Mouse (Mus musculus) forebrain, embryonic 13.5 days (tissue): ENCODE data around the gene Zzz3. TPM values are rescaled to one million over a fixed set of nuclear protein-coding genes. Genes with fewer than 3 reads are reported as not detected.

ENCODE experiments used
- ATAC-seq: fragments of 200-750 bp; cut with Nextera tagmentation; 2 replicates; pipeline ENCODE4 v1.8.0; 2017
- H3K27ac ChIP-seq: fragments of 300-500 bp; sonication (generic); 2 replicates; pipeline ENCODE4 v1.5.1; 2015; ENCODE audit warnings: inconsistent platforms, mild to moderate bottlenecking, moderate library complexity
- H3K27me3 ChIP-seq: fragments of 300-500 bp; sonication (generic); 2 replicates; pipeline ENCODE4 v1.6.1; 2015; ENCODE audit warnings: mild to moderate bottlenecking, inconsistent platforms
- H3K36me3 ChIP-seq: fragments of 300-500 bp; sonication (generic); 2 replicates; pipeline ENCODE4 v1.6.1; 2015; ENCODE audit warnings: mild to moderate bottlenecking, inconsistent platforms; ENCODE audit not compliant: poor library complexity, severe bottlenecking
- H3K4me1 ChIP-seq: fragments of 300-500 bp; sonication (generic); 2 replicates; pipeline ENCODE4 v1.6.1; 2015; ENCODE audit warnings: inconsistent platforms
- H3K4me2 ChIP-seq: fragments of 300-500 bp; sonication (generic); 2 replicates; pipeline ENCODE4 v1.6.1; 2015; ENCODE audit warnings: inconsistent platforms, mild to moderate bottlenecking, moderate library complexity
- H3K4me3 ChIP-seq: fragments of 300-500 bp; sonication (generic); 2 replicates; pipeline ENCODE4 v1.5.1; 2015; ENCODE audit warnings: mild to moderate bottlenecking, inconsistent platforms
- H3K9ac ChIP-seq: fragments of 300-500 bp; sonication (generic); 2 replicates; pipeline ENCODE4 v1.6.1; 2015; ENCODE audit warnings: mild to moderate bottlenecking, inconsistent platforms
- H3K9me3 ChIP-seq: fragments of 300-500 bp; sonication (generic); replicated peaks from 2 replicates; pipeline ENCODE4 v1.6.1; 2016; ENCODE audit warnings: inconsistent platforms
- WGBS: fragments of 180-500 bp; shearing (Covaris S2); methylation state at CpG from one replicate; pipeline ENCODE4 v1.1.7; 2015; 5-methylcytosine and 5-hydroxymethylcytosine counted together
- polyA plus RNA-seq: library from polyadenylated mRNA; unstranded; fragments of >200 nt; fragmentation: Nextera tagmentation; extraction: Ambion mirVana; gene quantifications from 2 replicates; pipeline ENCODE4 v1.2.1, GENCODE M21; 2015

The Zzz3 gene
- polyA plus RNA-seq, 1 experiment from 2014 or later, result 39.4 TPM

DNA sequence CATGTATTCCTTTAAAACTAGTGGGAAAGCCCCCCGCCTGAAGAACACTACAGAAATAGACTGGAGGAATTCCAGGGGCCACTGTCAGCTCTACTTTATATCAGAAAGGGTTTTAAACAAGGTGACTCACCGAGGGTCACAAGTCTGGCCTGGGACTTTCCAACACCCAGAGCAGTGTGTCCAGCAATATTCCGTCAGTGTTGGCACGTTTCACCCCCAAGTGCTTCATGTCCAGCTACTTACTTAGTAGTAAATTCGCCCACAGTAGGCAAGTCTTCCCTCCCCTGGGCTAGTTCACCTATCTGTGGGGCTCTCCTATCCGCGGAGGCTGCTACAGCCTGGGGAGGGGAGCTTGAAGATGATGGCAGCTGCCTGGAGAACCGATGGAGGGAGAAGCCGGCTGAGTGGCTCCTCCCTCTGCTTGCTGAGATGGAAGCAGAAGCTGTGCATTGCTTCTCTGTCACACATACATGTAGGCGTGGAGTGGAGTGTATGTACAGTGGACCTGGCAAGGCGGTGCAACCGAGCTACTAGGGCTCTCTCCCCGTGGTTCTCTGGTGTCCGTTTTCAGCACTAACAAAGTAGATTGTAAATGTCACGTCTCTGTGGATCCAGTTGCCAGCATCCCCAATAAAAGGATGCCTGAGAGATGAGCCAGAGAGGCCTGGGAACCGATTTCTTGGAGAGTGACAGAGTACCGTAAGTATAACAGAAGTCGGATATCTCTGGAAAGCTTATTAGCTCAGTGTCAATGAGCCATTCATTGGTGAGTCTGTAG, 74.3 kb downstream of the Zzz3 start:
- no peak overlapping the region for H3K9ac ChIP-seq
- WGBS, result 79% methylated on average over 18 of the region's 18 CpGs
- no peak for ATAC-seq

DNA sequence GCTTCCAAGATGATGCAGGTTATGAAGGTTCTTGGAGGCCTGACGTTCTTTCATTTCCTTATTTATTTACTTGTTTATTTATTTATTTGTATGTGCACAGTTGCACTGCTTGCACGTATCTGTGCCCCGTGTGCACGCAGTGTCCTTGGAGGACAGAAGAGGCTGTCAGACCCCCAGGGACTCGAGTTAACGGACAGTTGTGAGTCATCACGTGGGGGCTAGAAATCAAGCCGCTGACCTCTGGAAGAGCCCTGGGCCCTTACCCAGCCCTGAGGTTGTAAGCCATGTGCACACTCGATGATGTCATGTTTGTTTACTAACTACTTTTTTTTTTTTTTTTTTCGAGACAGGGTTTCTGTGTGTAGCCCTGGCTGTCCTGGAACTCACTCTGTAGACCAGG, 75.1 kb downstream of the Zzz3 start:
- no peak for ATAC-seq
- Histone ChIP-seq H3K27me3 (no peaks in the 10 kb centered on the region), H3K4me2 (no peak overlapping the region), H3K27ac (no peak overlapping the region), H3K4me1 (no peaks in the 10 kb centered on the region), H3K4me3 (no peak overlapping the region), H3K36me3 (no peaks in the 10 kb centered on the region), H3K9ac (no peak overlapping the region), H3K9me3 (no peaks in the 10 kb centered on the region)
- 86% methylated on average over 10 of the region's 10 CpGs for WGBS

More for the DNA sequence above, 74.3 kb downstream of the Zzz3 start:
- Histone ChIP-seq H3K36me3 (no peaks in the 10 kb centered on the region), H3K27me3 (no peaks in the 10 kb centered on the region), H3K4me2 (no peak overlapping the region), H3K27ac (no peak overlapping the region), H3K9me3 (no peaks in the 10 kb centered on the region), H3K4me1 (no peaks in the 10 kb centered on the region), H3K4me3 (no peak overlapping the region)

DNA sequence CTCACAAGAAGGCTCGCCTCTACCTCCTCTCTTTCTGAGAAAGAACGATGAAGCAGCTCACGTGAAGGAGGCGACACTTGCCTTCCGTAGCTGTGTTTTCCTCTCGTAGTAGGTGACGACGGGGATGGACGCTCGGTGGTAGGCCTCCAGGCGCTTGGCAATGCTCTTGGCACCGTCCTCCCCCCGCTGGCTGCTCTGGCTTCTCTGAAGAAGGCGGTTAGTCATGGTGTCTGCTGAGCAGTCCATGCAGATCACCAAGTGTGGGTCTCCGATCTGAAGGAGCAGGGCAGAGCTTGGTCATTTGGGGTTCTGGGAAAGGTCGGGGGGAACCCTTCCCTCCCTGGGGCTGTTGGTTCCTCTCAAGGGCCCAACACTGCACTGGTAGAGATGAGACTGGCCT, 77.4 kb downstream of the Zzz3 start:
- Histone ChIP-seq H3K36me3 (no peaks in the 10 kb centered on the region), H3K27me3 (no peaks in the 10 kb centered on the region), H3K4me2 (no peak overlapping the region), H3K9ac (no peak overlapping the region), H3K4me1 (peaks cover 2% of the 10 kb centered on the region; the same call in 1 of the 2 replicates), H3K4me3 (no peak overlapping the region), H3K27ac (no peak overlapping the region), H3K9me3 (no peaks in the 10 kb centered on the region)
- 90% methylated on average over 16 of the region's 16 CpGs for WGBS
- ATAC-seq, result no peak

DNA sequence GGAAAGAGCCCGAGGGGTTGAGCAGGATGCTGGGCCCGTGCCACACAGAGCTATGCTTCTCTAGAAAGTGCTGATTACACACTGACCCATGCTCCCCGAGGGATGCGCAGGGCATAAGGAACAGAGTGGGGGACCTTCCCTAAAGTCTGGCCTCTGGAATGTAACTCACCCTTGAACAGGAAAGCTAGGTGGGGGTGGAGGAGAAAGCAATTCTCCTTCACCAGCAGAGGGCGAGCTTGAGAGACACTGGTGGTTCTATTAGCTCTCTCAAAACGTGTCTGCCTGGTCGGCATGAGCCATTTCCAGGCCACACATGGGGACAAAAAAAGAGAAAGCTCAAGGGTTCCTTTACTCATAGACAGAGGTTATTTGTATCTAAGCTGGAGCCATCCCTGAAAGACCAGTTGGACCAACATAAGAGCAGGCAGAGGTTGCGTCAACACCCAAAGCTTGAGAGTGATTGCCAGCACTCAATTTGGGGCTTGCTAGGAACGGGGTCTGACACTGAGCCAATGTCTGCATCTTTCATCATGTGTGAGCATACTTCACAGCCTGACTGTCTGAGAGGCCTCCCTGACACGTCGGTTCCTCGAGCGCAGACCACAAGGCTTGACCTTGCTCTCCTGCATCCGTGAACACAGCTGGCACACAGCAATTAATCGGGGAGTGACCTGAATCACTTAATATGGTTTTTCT, 79.5 kb downstream of the Zzz3 start:
- Histone ChIP-seq H3K4me1 (peaks cover 12% of the 10 kb centered on the region), H3K27ac (no peak overlapping the region), H3K9me3 (no peaks in the 10 kb centered on the region), H3K9ac (no peak overlapping the region), H3K27me3 (no peaks in the 10 kb centered on the region), H3K36me3 (no peaks in the 10 kb centered on the region), H3K4me2 (no peak overlapping the region), H3K4me3 (no peak overlapping the region)
- WGBS, result 61% methylated on average over 15 of the region's 15 CpGs
- ATAC-seq, result no peak

- Histone ChIP-seq H3K27ac (no peak overlapping the region), H3K4me3 (no peak overlapping the region), H3K36me3 (no peaks in the 10 kb centered on the region), H3K9me3 (no peaks in the 10 kb centered on the region), H3K4me2 (no peak overlapping the region), H3K9ac (no peak overlapping the region), H3K4me1 (peaks cover 12% of the 10 kb centered on the region), H3K27me3 (no peaks in the 10 kb centered on the region)
- no peak for ATAC-seq
- WGBS, result 89% methylated on average over 1 of the region's 1 CpGs
Measured at GRCm38 (mm10) chr3:152475278-152475669, 80.0 kb downstream of the Zzz3 start.

GRCm38 (mm10) chr3:152475894-152476293, 80.6 kb downstream of the Zzz3 start:
- 96% methylated on average over 3 of the region's 3 CpGs for WGBS
- Histone ChIP-seq H3K4me2 (no peak overlapping the region), H3K36me3 (no peaks in the 10 kb centered on the region), H3K27ac (no peak overlapping the region), H3K4me3 (no peak overlapping the region), H3K4me1 (peaks cover 12% of the 10 kb centered on the region), H3K27me3 (no peaks in the 10 kb centered on the region), H3K9ac (no peak overlapping the region), H3K9me3 (no peaks in the 10 kb centered on the region)
- no peak for ATAC-seq

DNA sequence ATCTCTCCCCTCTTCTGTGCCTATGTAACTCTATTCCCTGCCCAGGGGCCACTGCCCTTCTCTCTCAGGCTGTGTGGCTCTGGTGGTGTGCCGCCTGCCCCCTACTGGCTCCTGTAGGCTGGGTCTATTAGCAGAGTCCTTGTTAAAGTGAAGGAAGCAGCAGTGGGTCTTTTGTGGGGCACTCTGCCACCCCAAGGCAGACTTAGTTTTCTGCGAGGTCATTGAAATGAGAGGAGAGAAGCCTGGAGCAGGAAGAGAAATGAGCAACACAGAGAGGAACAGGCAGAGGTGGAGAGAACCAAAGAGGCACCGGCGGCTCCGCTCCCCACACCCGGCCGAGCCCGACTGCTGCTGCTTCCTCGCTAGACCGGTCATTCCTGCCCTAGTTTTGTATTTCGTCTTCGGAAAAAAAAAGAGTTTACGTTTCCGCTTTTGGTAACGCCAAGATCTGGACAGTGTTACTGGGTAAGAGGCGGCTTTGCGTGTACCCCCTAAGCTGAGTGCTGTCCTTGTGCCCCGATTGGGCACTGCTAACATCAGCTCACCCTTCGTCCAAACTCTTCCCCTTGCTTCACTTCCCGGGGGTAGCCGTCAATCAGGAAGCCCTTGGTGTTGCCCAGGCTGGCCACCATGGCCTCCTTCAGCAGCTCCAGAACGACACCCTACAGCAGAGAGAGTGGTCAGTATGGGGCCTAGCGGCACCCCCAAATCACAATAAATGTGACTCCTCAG, 82.7 kb downstream of the Zzz3 start:
- Histone ChIP-seq H3K4me3 (peak overlapping the region; percentile 34), H3K27ac (no peak overlapping the region), H3K9me3 (no peaks in the 10 kb centered on the region), H3K9ac (peak overlapping the region; percentile 50; the same call in 1 of the 2 replicates), H3K36me3 (no peaks in the 10 kb centered on the region), H3K4me1 (peaks cover 12% of the 10 kb centered on the region), H3K4me2 (peak overlapping the region; percentile 61), H3K27me3 (no peaks in the 10 kb centered on the region)
- peak; percentile 63 for ATAC-seq
- 4% methylated on average over 23 of the region's 23 CpGs for WGBS

DNA sequence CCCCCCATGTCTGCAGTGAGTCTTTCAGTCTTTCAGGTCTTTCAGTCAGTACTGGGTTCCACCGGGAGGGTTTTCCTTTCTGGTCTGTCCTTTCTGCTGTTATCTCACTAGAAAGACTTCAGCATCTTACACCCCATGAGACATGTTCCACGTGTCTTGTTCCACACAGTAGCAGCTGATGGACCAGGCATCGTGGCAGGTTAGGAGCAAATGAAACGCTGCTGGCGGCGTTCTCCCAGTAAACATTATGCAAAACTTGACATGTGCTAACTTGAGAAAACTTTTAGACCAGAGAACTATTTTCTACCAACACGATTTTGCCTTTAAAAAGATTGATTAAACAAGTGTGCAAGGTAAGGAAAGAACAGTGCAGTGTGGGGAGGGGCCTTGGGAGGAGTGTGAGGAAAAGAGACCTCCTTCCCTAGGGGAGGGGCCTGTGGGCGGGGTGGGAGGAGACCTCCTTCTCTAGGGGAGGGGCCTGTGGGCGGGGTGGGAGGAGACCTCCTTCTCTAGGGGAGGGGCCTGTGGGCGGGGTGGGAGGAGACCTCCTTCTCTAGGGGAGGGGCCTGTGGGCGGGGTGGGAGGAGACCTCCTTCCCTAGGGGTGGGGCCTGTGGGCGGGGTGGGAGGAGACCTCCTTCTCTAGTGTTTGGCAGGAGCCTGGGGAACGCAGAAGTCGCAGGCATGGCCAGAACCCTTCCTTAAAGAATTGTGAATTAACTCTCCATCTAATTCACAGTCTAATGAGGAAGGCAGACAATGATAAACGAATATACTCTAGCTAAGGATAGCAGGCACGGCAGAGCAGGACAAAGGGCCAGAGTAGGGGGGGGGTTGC, 83.5 kb downstream of the Zzz3 start:
- H3K9ac ChIP-seq, result no peak overlapping the region
- no peak overlapping the region for H3K27ac ChIP-seq
- H3K27me3 ChIP-seq, result no peaks in the 10 kb centered on the region
- peak overlapping the region; percentile 61 for H3K4me2 ChIP-seq
- 3% methylated on average over 14 of the region's 16 CpGs for WGBS
- H3K9me3 ChIP-seq, result no peaks in the 10 kb centered on the region
- no peaks in the 10 kb centered on the region for H3K36me3 ChIP-seq
- peaks cover 15% of the 10 kb centered on the region for H3K4me1 ChIP-seq
- ATAC-seq, result peak; percentile 78
- H3K4me3 ChIP-seq, result peak overlapping the region; percentile 34

DNA sequence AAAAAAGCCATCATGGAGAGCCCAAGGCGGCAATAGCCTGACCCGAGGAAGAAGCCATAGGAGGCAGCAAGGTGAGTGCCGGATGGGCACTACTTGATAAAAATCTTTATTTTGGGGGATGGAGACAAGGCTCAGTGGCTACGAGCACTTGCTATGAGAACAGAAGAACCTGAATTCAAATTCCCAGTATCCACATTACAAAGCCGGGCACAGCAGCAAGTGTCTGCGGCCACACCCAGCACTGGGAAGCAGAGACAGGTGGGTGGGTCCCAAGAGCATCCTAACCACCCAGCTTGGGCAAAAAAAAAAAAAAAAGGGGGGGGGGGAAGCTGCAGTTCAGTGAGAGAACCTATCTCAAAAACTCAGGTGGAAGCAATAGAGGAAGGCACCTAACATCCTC, 85.1 kb downstream of the Zzz3 start:
- WGBS, result 93% methylated on average over 6 of the region's 6 CpGs
- no peak overlapping the region for H3K4me2 ChIP-seq
- H3K36me3 ChIP-seq, result no peaks in the 10 kb centered on the region
- H3K27me3 ChIP-seq, result no peaks in the 10 kb centered on the region
- no peak for ATAC-seq
- H3K4me1 ChIP-seq, result peaks cover 23% of the 10 kb centered on the region
- H3K9me3 ChIP-seq, result no peaks in the 10 kb centered on the region
- H3K9ac ChIP-seq, result no peak overlapping the region
- H3K27ac ChIP-seq, result no peak overlapping the region
- no peak overlapping the region for H3K4me3 ChIP-seq

- Histone ChIP-seq H3K4me3 (no peak overlapping the region), H3K9me3 (no peaks in the 10 kb centered on the region), H3K4me1 (peaks cover 23% of the 10 kb centered on the region), H3K9ac (no peak overlapping the region), H3K4me2 (no peak overlapping the region), H3K27ac (no peak overlapping the region), H3K27me3 (no peaks in the 10 kb centered on the region), H3K36me3 (no peaks in the 10 kb centered on the region)
- WGBS, result 82% methylated on average over 8 of the region's 8 CpGs
- ATAC-seq, result no peak
Measured at GRCm38 (mm10) chr3:152482182-152482581, 86.9 kb downstream of the Zzz3 start.

DNA sequence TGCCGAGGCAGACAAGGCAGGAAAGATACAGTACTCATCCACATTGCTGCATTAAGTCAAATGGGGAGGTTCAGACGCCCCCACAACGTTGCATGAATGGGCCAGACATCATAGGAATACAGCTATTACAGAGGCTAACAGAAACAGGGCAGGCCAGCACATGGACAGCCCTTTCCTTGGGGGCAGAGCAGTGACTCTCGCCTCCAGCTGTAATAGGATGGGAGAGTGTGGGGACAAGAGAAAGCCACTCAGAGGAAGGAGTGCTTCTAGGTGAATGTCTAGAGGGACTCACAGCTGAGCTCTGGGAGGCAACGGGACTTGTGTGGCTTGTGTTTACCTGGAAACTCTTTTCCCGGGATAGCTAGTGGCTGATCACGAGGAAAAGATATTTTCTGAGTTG, 88.5 kb downstream of the Zzz3 start:
- Histone ChIP-seq H3K27me3 (no peaks in the 10 kb centered on the region), H3K4me3 (no peak overlapping the region), H3K4me2 (no peak overlapping the region), H3K9ac (no peak overlapping the region), H3K36me3 (no peaks in the 10 kb centered on the region), H3K27ac (peak overlapping the region; percentile 48), H3K4me1 (peaks cover 11% of the 10 kb centered on the region), H3K9me3 (no peaks in the 10 kb centered on the region)
- 44% methylated on average over 7 of the region's 7 CpGs for WGBS
- no peak for ATAC-seq
